Mouse (Mus musculus): ENCODE results near the gene Gm4792.

Gm4792 gene

GRCm38 (mm10) chr10:94304064-94304657, 5.7 kb upstream of the Gm4792 start:
- DNase-seq (ENCODE audit: low read depth, low spot score), result no peak

- no peak for DNase-seq (ENCODE audit: low read depth, low spot score)
Observed at GRCm38 (mm10) chr10:94299301-94299700, 798 bp upstream of the Gm4792 start.

DNA sequence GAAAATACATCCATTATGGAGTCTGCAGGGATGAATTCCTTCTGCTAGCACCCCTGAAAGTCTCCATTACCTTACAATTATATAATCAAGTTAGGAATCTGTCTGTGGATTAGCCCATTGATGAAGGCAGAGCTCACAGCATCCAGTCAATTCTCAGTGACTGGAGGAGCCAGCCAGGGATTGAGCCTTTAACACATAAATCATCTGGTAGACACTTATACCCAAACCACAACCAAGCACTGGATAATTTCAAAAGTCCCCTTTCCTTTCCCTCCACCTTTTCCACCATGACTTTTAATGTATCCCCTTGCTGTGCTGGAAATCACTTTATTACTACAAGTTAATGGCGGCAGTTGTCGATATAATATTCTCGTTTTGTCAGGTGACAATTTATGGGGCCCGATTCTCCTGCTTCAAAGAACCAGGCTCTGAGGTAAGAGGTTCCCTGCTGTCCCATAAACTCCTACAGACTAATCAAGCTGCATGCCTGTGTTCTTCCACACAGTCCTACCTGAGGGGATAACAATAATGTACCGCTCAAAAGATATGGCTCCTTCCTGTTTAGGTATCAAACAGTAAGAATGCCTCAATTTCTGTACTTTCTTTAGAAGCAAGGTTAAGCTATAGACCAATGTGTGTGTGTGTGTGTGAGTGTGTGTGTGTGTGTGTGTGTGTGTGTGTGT, 2.4 kb downstream of the Gm4792 start:
- no peak for DNase-seq (ENCODE audit: low read depth, low spot score)

DNA sequence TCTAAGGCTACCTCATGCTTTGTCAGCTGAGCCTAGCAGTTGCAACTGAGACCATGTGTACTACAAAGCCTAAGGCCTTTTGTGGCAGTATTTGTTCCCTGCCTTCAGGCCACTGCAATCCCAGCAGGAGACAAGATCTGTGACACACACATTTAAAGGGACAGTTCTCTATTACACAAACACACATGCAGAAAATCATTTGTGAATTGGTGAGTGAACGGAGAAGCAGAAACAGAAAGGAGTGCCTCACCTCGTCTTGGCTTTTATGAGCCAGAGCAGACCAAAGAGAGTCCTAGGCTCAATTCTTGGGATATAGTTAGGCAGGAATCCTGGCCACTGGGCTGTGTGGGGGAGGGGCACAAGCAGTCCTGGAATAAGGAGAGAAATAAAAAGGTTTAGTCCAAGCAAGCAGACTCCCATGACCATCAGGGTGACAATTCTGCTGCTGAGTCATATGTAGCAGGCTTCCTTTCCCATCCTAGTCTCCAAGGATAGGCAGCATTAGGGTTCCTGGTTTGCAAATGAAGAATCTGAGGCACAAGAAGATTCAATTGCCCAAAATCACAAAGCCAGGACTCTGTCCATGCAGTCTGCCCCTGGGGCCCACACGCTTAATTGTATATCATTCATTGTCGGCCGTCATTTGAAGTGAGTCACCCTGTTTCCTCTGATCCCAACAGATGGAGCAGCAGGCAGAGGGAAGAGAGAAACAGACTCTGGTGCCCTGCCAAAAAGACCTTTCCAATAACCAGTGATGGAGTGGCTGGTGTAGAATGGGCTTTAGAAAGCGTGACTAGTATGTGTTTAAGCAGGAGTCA, 3.4 kb downstream of the Gm4792 start:
- DNase-seq (ENCODE audit: low read depth, low spot score), result no peak

- DNase-seq (ENCODE audit: low read depth, low spot score), result no peak
Observed at GRCm38 (mm10) chr10:94294437-94294836, 4.1 kb downstream of the Gm4792 start.

DNA sequence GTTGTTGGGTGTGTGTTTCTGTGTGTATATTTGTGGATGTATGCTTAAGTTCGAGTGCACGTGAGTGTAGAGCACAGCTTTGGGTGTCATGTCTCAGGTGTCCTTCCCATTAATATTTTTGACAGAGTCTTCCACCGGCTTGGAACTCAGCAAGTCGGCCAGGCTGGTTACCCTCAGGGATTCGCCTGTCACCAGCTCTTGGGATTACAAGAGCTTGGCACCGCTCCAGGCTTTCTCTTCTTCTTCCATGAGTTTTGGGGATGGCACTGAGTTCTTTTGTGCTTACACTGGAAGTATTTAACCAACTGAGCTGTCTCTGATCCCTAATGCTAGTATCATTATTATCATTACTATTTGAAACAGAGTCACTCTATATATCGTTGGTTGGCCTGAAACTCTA, 15.7 kb downstream of the Gm4792 start:
- DNase-seq (ENCODE audit: low read depth, low spot score), result no peak

DNA sequence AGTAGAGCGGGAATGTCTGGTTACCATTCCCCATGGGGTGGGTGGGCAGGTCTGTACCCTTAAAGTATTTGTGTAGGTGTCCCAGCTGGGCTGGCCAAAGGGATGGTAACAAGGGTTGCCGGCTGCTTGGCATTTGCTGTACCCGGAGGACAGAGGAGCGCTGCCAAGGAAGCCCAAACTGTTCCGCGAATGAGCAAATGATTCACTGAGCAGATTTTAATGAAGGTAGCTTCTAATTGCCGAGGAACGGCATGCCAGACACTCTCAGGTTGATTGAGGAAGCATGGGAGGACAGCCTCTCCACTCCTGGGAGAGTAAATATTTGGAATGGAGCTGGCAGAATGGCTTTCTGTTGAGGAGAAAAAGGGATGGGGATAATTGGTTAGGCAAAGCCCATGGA, 16.3 kb downstream of the Gm4792 start:
- DNase-seq (ENCODE audit: low read depth, low spot score), result no peak

GRCm38 (mm10) chr10:94276511-94276910, 22.0 kb downstream of the Gm4792 start:
- no peak for DNase-seq (ENCODE audit: low read depth, low spot score)

GRCm38 (mm10) chr10:94275321-94275720, 23.2 kb downstream of the Gm4792 start:
- no peak for DNase-seq (ENCODE audit: low read depth, low spot score)

DNA sequence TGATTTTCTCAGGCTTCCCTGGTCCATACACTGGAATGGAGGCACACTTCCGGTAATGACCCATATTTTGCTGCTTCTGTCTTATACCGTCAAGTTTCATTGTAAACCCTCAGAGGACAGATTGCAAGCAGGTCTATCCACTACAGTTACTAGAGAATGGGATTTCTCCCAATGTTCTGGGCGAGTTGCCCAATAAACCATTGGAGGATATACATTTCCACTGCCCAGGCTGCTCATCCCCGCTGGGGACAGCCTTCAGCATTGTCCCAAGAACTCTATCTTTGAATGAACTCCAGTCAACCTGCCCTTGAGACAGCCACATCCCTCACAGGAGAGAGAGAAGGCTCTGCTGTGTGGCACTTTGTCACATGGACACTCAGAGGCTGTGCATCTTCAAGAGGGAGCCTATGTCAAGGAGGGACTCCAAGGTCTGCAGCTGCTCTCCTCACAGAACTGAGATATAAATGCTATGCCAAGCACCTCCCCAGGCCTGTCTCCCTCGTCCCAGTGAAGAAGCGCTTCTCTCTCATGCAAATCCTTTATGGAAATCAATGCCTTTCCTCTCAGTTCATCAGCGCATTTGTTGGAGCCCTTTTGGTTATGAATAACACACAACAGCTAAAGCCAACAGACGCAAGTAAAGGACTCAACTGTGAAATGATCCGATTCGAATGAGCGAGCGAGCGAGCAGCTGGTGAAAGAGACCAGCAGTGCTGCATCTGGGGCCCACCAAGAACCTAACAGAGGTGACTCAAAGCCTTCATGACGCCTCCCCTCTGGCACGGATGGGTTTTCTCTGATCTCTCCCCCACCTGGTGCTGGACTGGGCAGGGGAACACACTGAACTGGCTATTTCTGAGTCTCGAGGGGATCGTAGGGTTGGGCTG, 32.6 kb downstream of the Gm4792 start:
- DNase-seq (ENCODE audit: low read depth, low spot score), result no peak

- DNase-seq (ENCODE audit: low read depth, low spot score), result no peak
Observed at GRCm38 (mm10) chr10:94263211-94263610, 35.3 kb downstream of the Gm4792 start.

DNA sequence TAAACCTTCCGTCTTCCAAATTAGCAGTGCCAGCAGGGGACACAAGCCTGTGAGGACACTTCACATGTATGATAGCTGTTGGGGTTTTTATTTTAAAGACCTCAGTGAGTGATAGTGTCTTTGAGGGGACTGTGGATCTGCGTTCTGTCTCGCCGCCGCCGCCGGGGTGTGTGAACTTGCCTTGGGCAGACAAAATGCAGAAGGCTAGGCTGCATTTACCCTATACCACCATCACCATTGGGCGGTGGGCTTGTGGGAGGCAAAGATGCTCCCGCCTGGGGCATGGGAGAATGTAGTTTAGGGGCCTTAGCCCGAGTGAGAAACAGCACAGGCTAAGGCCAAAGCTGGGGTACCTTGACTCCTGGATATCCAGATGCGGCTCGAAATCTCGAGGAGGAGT, 35.9 kb downstream of the Gm4792 start:
- no peak for DNase-seq (ENCODE audit: low read depth, low spot score)

DNA sequence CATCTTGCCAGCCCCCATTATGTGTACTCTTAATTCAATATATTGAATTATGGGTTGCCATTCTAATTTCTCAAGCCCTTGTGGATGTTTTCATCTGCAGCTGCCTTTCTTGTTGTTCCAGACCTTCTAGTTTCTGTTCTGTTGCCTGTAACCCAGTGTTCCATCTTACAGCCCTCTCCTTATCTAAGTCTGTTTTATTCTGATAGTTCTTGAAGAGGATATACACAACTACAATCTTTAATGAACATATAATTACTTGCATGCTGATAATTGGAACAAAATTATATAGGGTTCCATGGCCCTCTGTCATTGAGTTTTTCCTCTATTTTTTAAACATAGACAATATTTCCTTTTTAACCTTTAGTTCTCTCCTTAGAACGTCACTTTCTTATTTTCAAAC, 38.0 kb downstream of the Gm4792 start:
- DNase-seq (ENCODE audit: low read depth, low spot score), result no peak

- DNase-seq (ENCODE audit: low read depth, low spot score), result no peak
Observed at GRCm38 (mm10) chr10:94256518-94256917, 42.0 kb downstream of the Gm4792 start.

- no peak for DNase-seq (ENCODE audit: low read depth, low spot score)
Observed at GRCm38 (mm10) chr10:94255744-94256143, 42.8 kb downstream of the Gm4792 start.

- DNase-seq (ENCODE audit: low read depth, low spot score), result no peak
Observed at GRCm38 (mm10) chr10:94254766-94255165, 43.7 kb downstream of the Gm4792 start.

- no peak for DNase-seq (ENCODE audit: low read depth, low spot score)
Observed at GRCm38 (mm10) chr10:94253260-94253807, 45.2 kb downstream of the Gm4792 start.

DNA sequence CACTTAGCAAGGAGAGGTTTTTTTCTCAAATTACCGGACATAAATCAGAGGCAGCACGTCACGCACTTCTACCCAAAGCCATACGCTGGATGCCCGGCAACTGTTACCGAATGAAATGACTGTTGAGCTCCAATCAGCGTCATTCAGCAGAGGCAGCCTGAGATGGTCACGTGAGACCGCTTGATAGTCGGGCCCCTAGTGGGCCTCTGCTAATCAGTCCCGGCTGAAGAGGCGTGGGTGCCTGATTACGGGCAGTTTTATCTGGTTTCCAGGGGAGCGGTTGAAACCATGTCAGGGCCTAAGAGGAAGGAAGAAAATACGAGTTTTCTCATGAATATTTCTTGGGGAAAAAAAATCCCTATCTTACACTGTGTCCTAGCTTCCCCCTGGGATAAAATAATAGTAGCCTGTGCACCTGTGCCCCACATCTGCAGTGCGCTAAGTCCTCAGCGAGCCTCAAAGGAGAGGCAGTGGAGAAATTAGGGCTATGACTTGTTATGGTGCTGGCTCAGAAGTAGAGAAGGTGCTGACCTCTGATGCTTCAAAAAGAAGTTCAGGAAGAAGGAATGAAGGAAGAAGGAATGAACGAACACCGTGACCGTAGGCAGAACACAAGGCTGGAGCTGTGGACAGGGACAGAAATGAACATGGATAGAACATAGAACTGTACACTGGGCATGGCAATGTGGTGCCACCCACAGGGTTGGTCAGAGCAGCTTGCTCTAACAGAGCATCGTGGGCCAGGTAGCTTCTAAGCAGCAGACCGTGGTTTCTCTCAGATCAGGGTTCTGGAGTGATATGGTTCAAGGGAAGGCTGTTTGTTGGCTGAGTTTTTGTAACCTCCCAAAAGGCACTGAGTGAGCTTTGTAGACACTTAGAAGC, 48.7 kb downstream of the Gm4792 start:
- DNase-seq (ENCODE audit: low read depth, low spot score), result peak; percentile 31

DNA sequence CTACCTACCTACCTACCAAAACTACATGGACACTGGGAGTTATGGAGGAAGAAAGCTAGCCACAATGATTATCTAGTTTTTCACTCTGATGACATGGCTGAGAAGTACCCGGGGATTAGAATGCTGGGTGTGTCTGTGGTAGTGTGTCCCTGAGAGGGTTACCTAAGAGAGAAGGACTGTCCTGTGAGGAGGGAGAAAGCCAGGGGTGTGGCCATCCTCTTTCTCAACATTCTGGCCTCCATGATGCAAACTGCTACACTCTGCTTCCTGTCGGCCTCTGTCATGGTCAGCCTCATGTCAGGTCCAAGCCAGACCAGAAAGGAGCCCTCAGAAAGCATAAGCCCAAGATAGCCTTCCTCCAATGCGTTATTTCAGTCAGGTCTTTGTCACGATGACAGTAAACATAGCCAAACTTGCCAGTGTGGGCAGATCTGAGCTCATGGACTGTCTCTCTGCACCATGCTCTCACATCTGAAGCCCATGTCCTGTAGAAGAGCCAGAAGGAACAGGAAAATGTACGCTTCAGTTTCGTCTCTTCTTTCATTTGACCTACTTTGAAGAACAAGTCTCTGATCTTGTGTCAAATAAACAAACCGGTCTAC, 50.7 kb downstream of the Gm4792 start:
- no peak for DNase-seq (ENCODE audit: low read depth, low spot score)

All from c-Kit-negative CD71-positive TER-119-positive erythroid progenitor cells, embryonic 14.5 days (primary cell).